Mouse (Mus musculus): ENCODE data around the gene Nlrc5.

Gene Nlrc5

GRCm38 (mm10) chr8:94530643-94531042 lies 96.5 kb downstream of the Nlrc5 start:
- no peak for DNase-seq (ENCODE audit: low spot score)

DNA sequence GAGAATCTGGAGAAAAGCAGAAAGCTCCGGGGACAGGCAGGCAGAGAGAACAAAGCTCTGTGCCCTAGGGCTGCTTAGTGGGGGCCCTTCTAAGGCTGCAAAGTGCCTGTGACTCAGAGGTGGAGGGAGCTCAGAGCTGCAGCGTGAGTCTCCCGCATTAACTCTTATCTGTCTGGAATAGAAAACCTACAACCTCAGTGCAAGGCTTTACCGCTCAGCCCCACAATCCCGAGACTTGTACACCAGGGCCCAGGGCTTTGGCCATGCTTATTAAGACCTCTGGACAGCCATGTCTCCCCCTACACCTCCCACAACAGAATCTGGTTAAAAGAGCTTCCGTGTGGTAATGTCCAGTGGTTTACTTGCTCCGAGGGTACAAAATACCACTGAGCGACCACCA lies 97.8 kb downstream of the Nlrc5 start:
- peak; percentile 33 for DNase-seq (ENCODE audit: low spot score)

DNA sequence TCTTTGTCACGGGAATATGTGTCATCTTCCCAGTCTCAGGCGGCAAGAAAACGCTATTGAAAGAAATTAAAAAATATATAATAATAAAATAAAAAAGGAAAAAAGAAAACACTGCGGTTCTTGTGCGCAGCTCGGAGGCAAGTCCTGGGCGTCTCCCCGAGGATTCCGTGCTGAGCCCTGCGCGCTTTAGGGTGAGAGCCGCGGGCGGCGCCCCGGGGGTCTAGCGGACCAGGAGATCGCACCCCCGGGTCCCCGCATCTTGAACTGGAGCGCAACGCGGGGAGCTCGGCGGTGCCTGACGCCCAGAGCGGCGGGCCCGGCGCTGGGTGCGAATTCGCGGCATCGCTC lies 98.3 kb downstream of the Nlrc5 start:
- no peak for DNase-seq (ENCODE audit: low spot score)

DNA sequence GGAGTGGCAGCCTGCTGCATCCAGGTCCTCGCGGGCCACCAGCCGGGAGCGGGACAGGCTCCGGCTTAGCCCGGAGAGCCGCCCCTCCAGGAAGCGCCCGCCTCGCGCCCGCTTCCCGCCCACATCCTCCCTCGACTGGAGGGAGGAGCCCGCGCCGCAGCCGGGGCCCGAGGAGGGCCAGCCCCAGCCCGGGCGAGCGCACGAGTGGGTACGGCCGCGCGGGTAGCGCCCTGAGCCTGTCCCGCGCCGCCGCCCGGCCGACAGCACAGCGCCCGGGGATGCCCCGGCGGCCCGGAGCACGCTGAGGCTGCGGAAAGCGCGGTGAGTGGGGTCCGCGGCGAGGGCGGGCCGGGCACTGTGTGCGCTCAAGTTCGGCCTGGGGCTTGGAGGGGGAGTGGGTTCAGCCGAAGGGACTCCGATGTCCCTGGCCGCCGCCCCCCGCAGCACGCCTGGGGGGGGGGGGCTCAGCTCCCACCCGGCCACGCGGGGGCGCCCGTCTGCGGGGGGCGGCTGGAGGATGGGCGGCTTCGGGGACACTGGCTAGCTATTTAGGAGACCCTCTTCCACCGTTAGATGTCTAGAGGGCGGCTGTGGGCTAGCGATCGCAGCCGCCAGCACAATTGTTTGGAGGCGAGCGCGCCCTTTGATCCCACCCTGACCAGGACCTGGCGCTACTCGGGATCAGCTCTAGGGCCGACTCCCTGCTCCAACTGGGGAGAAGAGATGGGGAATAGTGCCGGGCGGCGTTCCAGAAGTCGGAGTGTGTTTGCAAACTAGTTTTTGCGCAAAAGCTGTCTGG lies 98.9 kb downstream of the Nlrc5 start, which contains the start of gene Cpne2:
TSS of gene Cpne2 (plus strand) at position 118 of the 799 bp plus-strand sequence.
- DNase-seq (ENCODE audit: low spot score): peak; percentile 57

- no peak for DNase-seq (ENCODE audit: low spot score)
Measured at GRCm38 (mm10) chr8:94534612-94535011, 100.5 kb downstream of the Nlrc5 start.

- no peak for DNase-seq (ENCODE audit: low spot score)
Measured at GRCm38 (mm10) chr8:94535631-94536030, 101.5 kb downstream of the Nlrc5 start.

GRCm38 (mm10) chr8:94537456-94537855 lies 103.3 kb downstream of the Nlrc5 start:
- no peak for DNase-seq (ENCODE audit: low spot score)

- no peak for DNase-seq (ENCODE audit: low spot score)
Measured at GRCm38 (mm10) chr8:94540025-94540424, 105.9 kb downstream of the Nlrc5 start.

GRCm38 (mm10) chr8:94540889-94541795 lies 107.0 kb downstream of the Nlrc5 start:
- no peak for DNase-seq (ENCODE audit: low spot score)

DNA sequence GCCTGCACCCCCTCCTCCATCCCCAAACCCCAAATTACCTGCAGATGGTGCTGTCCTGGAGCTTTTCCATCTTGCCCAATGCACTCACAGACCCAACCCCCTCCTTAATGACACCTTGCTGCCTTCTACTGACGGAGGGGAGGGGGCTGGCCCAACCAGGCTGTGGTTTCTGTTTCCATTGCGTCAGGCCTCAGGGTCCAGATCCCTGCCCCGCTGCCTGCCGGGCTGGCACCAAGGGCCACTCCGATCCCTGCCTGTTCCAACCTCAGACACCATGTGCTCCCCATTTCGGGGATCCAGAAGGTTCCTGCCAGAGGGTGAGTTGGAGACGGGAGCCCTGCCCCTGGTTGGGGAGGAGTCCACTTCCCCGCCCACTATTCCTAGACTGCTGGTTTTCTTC lies 109.8 kb downstream of the Nlrc5 start:
- DNase-seq (ENCODE audit: low spot score): no peak

GRCm38 (mm10) chr8:94549041-94549440 lies 114.9 kb downstream of the Nlrc5 start:
- no peak for DNase-seq (ENCODE audit: low spot score)

GRCm38 (mm10) chr8:94549482-94549881 lies 115.3 kb downstream of the Nlrc5 start:
- no peak for DNase-seq (ENCODE audit: low spot score)

DNA sequence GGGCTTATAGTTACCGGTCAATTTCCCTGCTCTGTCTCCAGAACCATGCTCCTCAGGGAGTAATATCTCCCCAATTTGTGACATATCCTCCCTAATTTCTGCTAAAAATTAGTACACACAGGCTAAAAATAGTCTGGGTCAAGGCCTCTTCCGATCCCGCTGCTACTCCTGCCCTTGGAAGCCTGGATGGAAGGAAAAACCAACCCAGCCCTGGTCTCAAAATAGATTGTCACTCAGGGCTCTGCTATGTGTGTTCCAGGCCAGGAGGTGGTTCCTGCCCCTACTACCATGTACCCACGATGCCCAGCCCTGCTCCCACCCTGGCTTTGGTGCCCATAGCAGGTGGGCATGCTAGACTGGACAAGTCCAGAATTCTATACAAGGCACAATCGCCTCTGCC lies 115.8 kb downstream of the Nlrc5 start:
- DNase-seq (ENCODE audit: low spot score): no peak

DNA sequence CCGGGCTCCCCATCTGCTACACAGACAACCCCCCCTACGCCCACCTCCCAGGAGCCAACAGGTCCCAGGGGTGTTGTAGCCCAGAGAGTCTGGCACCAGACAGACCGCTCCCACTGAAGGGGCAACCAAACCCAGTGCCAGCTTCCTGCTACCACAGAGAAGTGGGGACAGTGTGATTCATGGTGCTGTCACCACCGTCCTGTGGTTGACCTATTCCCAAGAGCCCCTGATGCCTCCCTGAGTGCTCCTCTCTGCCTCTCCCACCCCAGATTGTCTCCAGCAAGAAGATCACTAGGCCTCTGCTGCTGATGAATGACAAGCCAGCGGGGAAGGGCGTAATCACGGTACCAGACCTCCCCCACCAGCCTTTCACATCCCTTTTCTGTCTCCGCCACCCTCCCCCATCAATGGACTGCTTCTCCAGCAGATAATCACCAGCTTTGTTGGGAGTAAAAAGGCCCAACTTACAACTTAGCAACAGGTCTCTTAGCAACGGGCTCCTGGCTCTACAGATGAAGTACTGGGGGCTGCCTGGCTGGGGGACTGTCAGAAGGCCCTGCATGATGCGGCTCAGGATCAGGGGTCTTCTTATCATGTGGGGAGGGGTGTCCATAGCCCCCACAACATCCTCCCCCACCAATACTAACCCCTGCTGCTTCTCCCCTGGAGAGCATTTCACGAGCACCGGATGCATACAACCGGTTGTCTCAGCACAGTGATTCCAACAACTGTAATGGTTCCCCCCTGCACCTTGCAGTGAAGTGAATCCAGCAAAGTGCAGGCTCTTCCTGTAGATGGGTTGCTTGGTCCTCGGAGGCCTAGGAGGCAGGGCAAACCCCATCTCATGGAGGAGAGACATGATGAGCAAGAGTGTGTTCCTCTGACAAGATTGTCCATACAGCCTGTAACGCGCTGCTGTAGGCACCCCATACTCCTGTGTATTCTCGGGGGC lies 117.6 kb downstream of the Nlrc5 start:
- peak; percentile 58 for DNase-seq (ENCODE audit: low spot score)

DNA sequence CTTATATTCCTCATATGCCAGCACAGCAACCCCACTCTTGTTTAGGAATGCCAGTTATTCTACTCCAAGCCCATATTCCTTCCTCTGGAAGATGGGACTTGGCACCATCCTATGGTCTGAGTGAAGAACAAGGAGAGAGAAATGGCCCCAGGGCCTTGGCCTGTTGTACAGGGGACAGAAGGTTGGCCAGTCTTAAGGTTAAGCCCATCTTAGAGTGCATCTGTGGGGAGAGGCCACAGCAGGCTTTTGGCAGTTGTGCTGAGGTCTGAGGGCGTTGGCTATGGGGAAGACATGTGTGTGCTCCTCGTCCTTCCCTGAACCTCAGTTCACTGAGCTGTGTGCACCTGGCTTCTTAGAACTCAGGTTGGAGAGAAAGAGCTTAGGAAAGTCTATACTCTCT lies 118.5 kb downstream of the Nlrc5 start:
- no peak for DNase-seq (ENCODE audit: low spot score)

DNA sequence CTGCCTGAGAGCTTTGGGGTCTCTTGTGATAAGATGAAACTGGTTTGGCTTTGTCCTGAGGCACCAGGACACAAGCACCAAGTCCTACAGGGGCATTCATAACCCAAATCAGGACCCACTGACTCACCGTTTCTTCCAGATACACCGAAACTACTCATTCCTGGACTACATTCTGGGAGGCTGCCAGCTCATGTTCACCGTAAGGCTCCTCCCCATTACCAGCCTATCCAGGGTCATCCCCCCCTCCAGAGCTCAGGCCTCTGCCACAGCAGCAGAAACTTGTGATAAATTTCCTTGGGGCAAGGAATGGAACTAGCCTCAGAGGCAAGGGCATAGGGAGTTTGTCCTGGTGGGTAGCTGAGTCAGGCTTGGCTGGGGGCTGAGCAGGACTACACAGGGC lies 123.1 kb downstream of the Nlrc5 start:
- no peak for DNase-seq (ENCODE audit: low spot score)

DNA sequence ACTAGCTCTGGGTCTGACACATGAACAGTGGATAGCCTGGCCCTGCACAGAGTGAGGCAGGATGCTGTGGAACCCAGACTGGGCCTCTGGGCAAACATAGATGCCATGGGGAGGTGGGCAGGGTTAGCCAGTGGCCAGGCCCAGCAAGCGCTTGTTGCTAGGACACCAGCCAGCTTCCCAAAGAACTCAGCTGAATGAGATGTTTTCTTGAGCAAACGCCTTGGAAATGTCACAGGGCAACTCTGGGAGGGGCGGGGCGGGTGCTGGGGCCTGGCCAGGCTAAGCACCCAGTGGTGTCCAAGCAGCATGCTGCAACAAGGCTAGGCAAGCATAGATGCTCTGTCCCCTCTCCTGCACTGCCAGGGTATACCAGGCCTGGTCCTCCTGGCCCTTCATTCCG lies 127.1 kb downstream of the Nlrc5 start:
- no peak for DNase-seq (ENCODE audit: low spot score)

DNA sequence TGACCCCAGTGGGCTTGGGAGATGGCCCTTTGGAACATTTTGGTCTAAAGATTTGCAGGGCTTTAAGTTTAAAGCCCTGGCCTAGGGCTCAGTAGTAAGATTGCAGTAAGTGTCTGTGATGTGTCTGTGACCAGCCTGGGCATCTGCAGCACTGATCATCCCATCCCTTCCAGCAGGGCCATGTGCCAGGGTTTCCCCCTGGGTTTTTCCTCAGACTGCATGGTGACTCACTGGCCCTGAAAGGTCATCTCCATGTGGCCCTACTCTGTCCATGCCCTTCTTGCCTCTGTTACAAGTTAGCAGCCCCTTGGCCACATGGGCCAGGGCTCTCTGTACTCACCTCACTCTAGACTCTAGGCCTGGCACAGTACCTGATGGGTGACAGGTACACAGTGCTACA lies 130.3 kb downstream of the Nlrc5 start:
- DNase-seq (ENCODE audit: low spot score): no peak

- DNase-seq (ENCODE audit: low spot score): no peak
Measured at GRCm38 (mm10) chr8:94566033-94566432, 131.9 kb downstream of the Nlrc5 start.

DNA sequence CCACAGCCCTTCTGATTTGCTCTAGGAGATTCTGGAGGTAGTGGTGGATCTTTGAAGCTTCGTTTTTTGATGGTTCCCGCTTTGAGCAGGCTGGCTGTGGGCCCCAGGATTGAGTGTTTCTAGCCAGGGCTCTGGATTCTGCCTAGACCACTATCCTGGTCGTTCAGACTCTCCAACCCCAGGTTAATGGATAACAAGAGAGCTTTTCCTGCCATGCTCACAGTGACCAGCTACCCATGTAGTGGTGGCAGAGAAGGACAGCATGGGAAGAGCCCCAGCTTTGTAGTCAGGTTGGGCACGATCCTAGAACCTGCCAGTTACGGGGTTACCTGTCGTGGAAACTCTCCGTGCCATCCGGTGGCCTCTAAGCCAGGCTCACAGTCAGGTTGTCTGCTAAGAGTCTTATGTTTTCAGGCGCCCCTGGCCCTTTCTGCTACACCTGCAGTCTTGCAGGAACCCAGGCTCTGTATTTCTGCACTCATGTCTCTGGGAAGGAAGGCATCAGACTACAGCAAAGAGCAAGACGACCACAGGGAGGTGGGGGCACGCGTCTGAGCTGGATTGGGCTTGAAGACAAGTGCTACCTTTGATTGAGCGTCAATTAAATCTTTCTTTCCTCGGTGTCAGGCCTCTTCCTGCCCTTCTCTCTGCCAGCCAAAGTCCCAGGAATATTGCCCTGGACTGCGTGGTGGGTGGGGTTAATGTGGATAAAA lies 132.4 kb downstream of the Nlrc5 start:
- no peak for DNase-seq (ENCODE audit: low spot score)

- peak; percentile 69 for DNase-seq (ENCODE audit: low spot score)
Measured at GRCm38 (mm10) chr8:94567159-94567849, 133.1 kb downstream of the Nlrc5 start.

Measured in retina, embryonic 14.5 days (tissue).